9 mouse cellular contexts compared by ENCODE assay signal in the genomic region with DNA sequence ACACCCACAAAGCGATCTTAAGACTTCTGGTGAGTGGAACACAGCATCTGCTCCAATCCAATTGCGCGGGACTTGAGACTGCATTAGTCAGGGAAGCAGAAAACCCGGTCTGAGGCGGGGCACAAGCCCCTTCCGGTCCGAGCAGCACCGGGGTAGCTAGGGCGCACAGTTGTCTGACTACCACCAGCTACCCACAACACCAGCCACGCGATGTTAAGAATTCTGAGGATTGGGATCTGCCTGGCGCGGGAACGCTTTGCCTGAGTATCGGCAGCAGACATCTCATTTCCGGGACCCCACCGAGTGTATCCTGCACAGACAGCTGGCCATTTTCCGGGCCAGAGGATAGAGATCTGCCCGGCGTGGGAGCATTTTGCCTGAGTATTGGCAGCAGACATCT. TPM values are rescaled to one million over a fixed set of nuclear protein-coding genes. Genes with fewer than 3 reads are reported as not detected.
"Had no signal": no experiment of that assay in that cellular context is flagged by ENCODE, and none has a peak within 500 bp of the region (broad histone marks: within the 10 kb centered on the region; RNA-seq: fewer than 3 reads in every experiment).

No protein-coding gene starts in this region.

RNA-seq across cellular contexts. Expression of a gene that starts 28.3 kb away (rescaled TPM):
- polyA plus RNA-seq: limb, embryonic 12.5 days; lung, embryonic 14.5 days; lung, postnatal 0 days; midbrain, embryonic 12.5 days; midbrain, embryonic 15.5 days; neural tube, embryonic 12.5 days; neural tube, embryonic 15.5 days; stomach, embryonic 14.5 days; stomach, postnatal 0 days had no signal
